Mouse (Mus musculus): ENCODE measurements around the gene Ipo8.

DNA sequence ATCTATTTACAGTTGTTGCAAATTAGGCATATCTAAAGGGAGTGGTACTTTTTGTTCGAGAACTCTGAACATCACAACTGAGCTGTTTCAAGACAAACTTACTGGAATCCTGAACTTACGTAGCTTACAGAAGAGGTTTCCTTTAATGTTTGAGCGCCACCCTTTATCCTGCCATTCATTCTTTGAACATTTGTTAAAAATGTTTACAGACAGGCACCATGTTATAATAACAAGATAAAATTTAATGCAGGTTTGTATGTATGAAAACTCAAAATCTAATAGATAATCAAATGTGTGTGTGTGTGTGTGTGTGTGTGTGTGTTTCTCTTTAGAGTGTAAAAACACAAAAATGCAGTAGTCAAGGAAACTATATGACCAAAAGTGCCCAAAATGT lies 458 bp upstream of the Ipo8 start:
- TF ChIP-seq POLR2A (IDR thresholded peaks at IDR 0.05; ENCODE audit: low read depth, low read length) (no peak), CTCF (IDR thresholded peaks at IDR 0.05; ENCODE audit: extremely low read depth, insufficient read depth, insufficient read length, insufficient replicate concordance) (no peak)

All from spleen, adult 2 months (tissue).